Mouse (Mus musculus): ENCODE results near the gene Ssr1. TPM values are rescaled to one million over a fixed set of nuclear protein-coding genes. Genes with fewer than 3 reads are reported as not detected.
A peak's percentile ranks its signal among the peaks of the same experiment; 100 is the strongest.

Ssr1 gene
- polyA plus RNA-seq, 1 experiment from 2014 or later, result 143 TPM

- Histone ChIP-seq H3K27me3 (replicated peaks; ENCODE audit: control insufficient read depth, insufficient read depth, low read length) (no peaks in the 10 kb centered on the region), H3K36me3 (ENCODE audit: control insufficient read depth, insufficient read depth, low read length) (peaks cover 20% of the 10 kb centered on the region), H3K27ac (ENCODE audit: low read depth, low read length) (no peak overlapping the region), H3K4me2 (peak overlapping the region; percentile 80), H3K9ac (ENCODE audit: low read depth, low read length) (peak overlapping the region; percentile 99), H3K4me3 (ENCODE audit: low read depth, low read length) (peak overlapping the region; percentile 89), H3K9me3 (ENCODE audit: control insufficient read depth, low read length) (no peaks in the 10 kb centered on the region), H3K4me1 (replicated peaks; ENCODE audit: control insufficient read depth, insufficient read depth, low read length) (no peaks in the 10 kb centered on the region; the same call in 1 of the 2 replicates)
- WGBS, result 11% methylated on average over 10 of the region's 10 CpGs
- ATAC-seq (replicated peaks; ENCODE audit: low FRiP score) (no peak), DNase-seq (ENCODE audit: low spot score) (peak; percentile 41)
These were observed 1.2 kb downstream of the Ssr1 start for GRCm38 (mm10) chr13:37992638-37993371.

GRCm38 (mm10) chr13:37989701-37990100 is 4.3 kb downstream of the Ssr1 start:
- Histone ChIP-seq H3K27ac (ENCODE audit: low read depth, low read length) (no peak overlapping the region), H3K4me3 (ENCODE audit: low read depth, low read length) (no peak overlapping the region), H3K4me1 (replicated peaks; ENCODE audit: control insufficient read depth, insufficient read depth, low read length) (no peaks in the 10 kb centered on the region; the same call in 1 of the 2 replicates), H3K9ac (ENCODE audit: low read depth, low read length) (no peak overlapping the region), H3K4me2 (no peak overlapping the region), H3K27me3 (replicated peaks; ENCODE audit: control insufficient read depth, insufficient read depth, low read length) (no peaks in the 10 kb centered on the region), H3K9me3 (ENCODE audit: control insufficient read depth, low read length) (no peaks in the 10 kb centered on the region), H3K36me3 (ENCODE audit: control insufficient read depth, insufficient read depth, low read length) (peaks cover 44% of the 10 kb centered on the region)
- DNase-seq (ENCODE audit: low spot score) (no peak), ATAC-seq (replicated peaks; ENCODE audit: low FRiP score) (no peak)
- 88% methylated on average over 8 of the region's 8 CpGs for WGBS

GRCm38 (mm10) chr13:37986166-37986565 is 7.9 kb downstream of the Ssr1 start:
- WGBS, result 93% methylated on average over 10 of the region's 10 CpGs
- DNase-seq (ENCODE audit: low spot score) (no peak), ATAC-seq (replicated peaks; ENCODE audit: low FRiP score) (no peak)
- Histone ChIP-seq H3K9me3 (ENCODE audit: control insufficient read depth, low read length) (no peaks in the 10 kb centered on the region), H3K4me3 (ENCODE audit: low read depth, low read length) (no peak overlapping the region), H3K4me2 (no peak overlapping the region), H3K9ac (ENCODE audit: low read depth, low read length) (no peak overlapping the region), H3K27ac (ENCODE audit: low read depth, low read length) (no peak overlapping the region), H3K27me3 (replicated peaks; ENCODE audit: control insufficient read depth, insufficient read depth, low read length) (no peaks in the 10 kb centered on the region), H3K4me1 (replicated peaks; ENCODE audit: control insufficient read depth, insufficient read depth, low read length) (no peaks in the 10 kb centered on the region), H3K36me3 (ENCODE audit: control insufficient read depth, insufficient read depth, low read length) (peaks cover 65% of the 10 kb centered on the region)

GRCm38 (mm10) chr13:37981063-37981462 is 13.0 kb downstream of the Ssr1 start:
- 84% methylated on average over 5 of the region's 5 CpGs for WGBS
- H3K4me3 ChIP-seq (ENCODE audit: low read depth, low read length), result no peak overlapping the region
- DNase-seq (ENCODE audit: low spot score) (no peak), ATAC-seq (replicated peaks; ENCODE audit: low FRiP score) (no peak)
- H3K27me3 ChIP-seq (replicated peaks; ENCODE audit: control insufficient read depth, insufficient read depth, low read length), result no peaks in the 10 kb centered on the region
- H3K27ac ChIP-seq (ENCODE audit: low read depth, low read length), result no peak overlapping the region
- H3K4me2 ChIP-seq, result no peak overlapping the region
- H3K9ac ChIP-seq (ENCODE audit: low read depth, low read length), result no peak overlapping the region
- H3K36me3 ChIP-seq (ENCODE audit: control insufficient read depth, insufficient read depth, low read length), result peaks cover 52% of the 10 kb centered on the region
- H3K9me3 ChIP-seq (ENCODE audit: control insufficient read depth, low read length), result no peaks in the 10 kb centered on the region
- H3K4me1 ChIP-seq (replicated peaks; ENCODE audit: control insufficient read depth, insufficient read depth, low read length), result no peaks in the 10 kb centered on the region

- 91% methylated on average over 10 of the region's 10 CpGs for WGBS
These were observed 13.7 kb downstream of the Ssr1 start for GRCm38 (mm10) chr13:37980346-37980745.

GRCm38 (mm10) chr13:37979506-37979905 is 14.5 kb downstream of the Ssr1 start:
- H3K4me1 ChIP-seq (replicated peaks; ENCODE audit: control insufficient read depth, insufficient read depth, low read length), result no peaks in the 10 kb centered on the region
- no peak overlapping the region for H3K9ac ChIP-seq (ENCODE audit: low read depth, low read length)
- H3K27me3 ChIP-seq (replicated peaks; ENCODE audit: control insufficient read depth, insufficient read depth, low read length), result no peaks in the 10 kb centered on the region
- DNase-seq (ENCODE audit: low spot score), result no peak
- no peaks in the 10 kb centered on the region for H3K9me3 ChIP-seq (ENCODE audit: control insufficient read depth, low read length)
- ATAC-seq (replicated peaks; ENCODE audit: low FRiP score), result no peak
- peaks cover 45% of the 10 kb centered on the region for H3K36me3 ChIP-seq (ENCODE audit: control insufficient read depth, insufficient read depth, low read length)
- H3K4me3 ChIP-seq (ENCODE audit: low read depth, low read length), result no peak overlapping the region
- H3K4me2 ChIP-seq, result no peak overlapping the region
- no peak overlapping the region for H3K27ac ChIP-seq (ENCODE audit: low read depth, low read length)
- 92% methylated on average over 12 of the region's 12 CpGs for WGBS

More at GRCm38 (mm10) chr13:37980346-37980745, 13.7 kb downstream of the Ssr1 start:
- ATAC-seq (replicated peaks; ENCODE audit: low FRiP score) (no peak), DNase-seq (ENCODE audit: low spot score) (no peak)
- Histone ChIP-seq H3K27me3 (replicated peaks; ENCODE audit: control insufficient read depth, insufficient read depth, low read length) (no peaks in the 10 kb centered on the region), H3K4me3 (ENCODE audit: low read depth, low read length) (no peak overlapping the region), H3K36me3 (ENCODE audit: control insufficient read depth, insufficient read depth, low read length) (peaks cover 49% of the 10 kb centered on the region), H3K9me3 (ENCODE audit: control insufficient read depth, low read length) (no peaks in the 10 kb centered on the region), H3K9ac (ENCODE audit: low read depth, low read length) (no peak overlapping the region), H3K4me1 (replicated peaks; ENCODE audit: control insufficient read depth, insufficient read depth, low read length) (no peaks in the 10 kb centered on the region), H3K4me2 (no peak overlapping the region), H3K27ac (ENCODE audit: low read depth, low read length) (no peak overlapping the region)

GRCm38 (mm10) chr13:37974731-37975130 is 19.3 kb downstream of the Ssr1 start:
- Histone ChIP-seq H3K27ac (ENCODE audit: low read depth, low read length) (no peak overlapping the region), H3K27me3 (replicated peaks; ENCODE audit: control insufficient read depth, insufficient read depth, low read length) (no peaks in the 10 kb centered on the region), H3K36me3 (ENCODE audit: control insufficient read depth, insufficient read depth, low read length) (peaks cover 21% of the 10 kb centered on the region), H3K4me3 (ENCODE audit: low read depth, low read length) (no peak overlapping the region), H3K4me2 (no peak overlapping the region), H3K9me3 (ENCODE audit: control insufficient read depth, low read length) (no peaks in the 10 kb centered on the region), H3K9ac (ENCODE audit: low read depth, low read length) (no peak overlapping the region), H3K4me1 (replicated peaks; ENCODE audit: control insufficient read depth, insufficient read depth, low read length) (no peaks in the 10 kb centered on the region; the same call in 1 of the 2 replicates)
- WGBS, result 86% methylated on average over 5 of the region's 5 CpGs
- DNase-seq (ENCODE audit: low spot score) (no peak), ATAC-seq (replicated peaks; ENCODE audit: low FRiP score) (no peak)

- Histone ChIP-seq H3K4me2 (no peak overlapping the region), H3K4me1 (replicated peaks; ENCODE audit: control insufficient read depth, insufficient read depth, low read length) (peaks cover 2% of the 10 kb centered on the region), H3K9me3 (ENCODE audit: control insufficient read depth, low read length) (no peaks in the 10 kb centered on the region), H3K9ac (ENCODE audit: low read depth, low read length) (no peak overlapping the region), H3K4me3 (ENCODE audit: low read depth, low read length) (no peak overlapping the region), H3K27ac (ENCODE audit: low read depth, low read length) (no peak overlapping the region), H3K27me3 (replicated peaks; ENCODE audit: control insufficient read depth, insufficient read depth, low read length) (no peaks in the 10 kb centered on the region), H3K36me3 (ENCODE audit: control insufficient read depth, insufficient read depth, low read length) (peaks cover 16% of the 10 kb centered on the region)
- DNase-seq (ENCODE audit: low spot score) (no peak), ATAC-seq (replicated peaks; ENCODE audit: low FRiP score) (no peak)
- 84% methylated on average over 6 of the region's 6 CpGs for WGBS
These were observed 20.0 kb downstream of the Ssr1 start for GRCm38 (mm10) chr13:37974036-37974435.

GRCm38 (mm10) chr13:37970887-37971530 is 23.0 kb downstream of the Ssr1 start:
- ATAC-seq (replicated peaks; ENCODE audit: low FRiP score), result no peak
- Histone ChIP-seq H3K9ac (ENCODE audit: low read depth, low read length) (no peak overlapping the region), H3K27ac (ENCODE audit: low read depth, low read length) (no peak overlapping the region), H3K9me3 (ENCODE audit: control insufficient read depth, low read length) (no peaks in the 10 kb centered on the region), H3K4me1 (replicated peaks; ENCODE audit: control insufficient read depth, insufficient read depth, low read length) (peaks cover 14% of the 10 kb centered on the region), H3K4me2 (no peak overlapping the region), H3K4me3 (ENCODE audit: low read depth, low read length) (no peak overlapping the region), H3K27me3 (replicated peaks; ENCODE audit: control insufficient read depth, insufficient read depth, low read length) (no peaks in the 10 kb centered on the region), H3K36me3 (ENCODE audit: control insufficient read depth, insufficient read depth, low read length) (peaks cover 1% of the 10 kb centered on the region)
- DNase-seq (ENCODE audit: low spot score), result no peak
- WGBS, result 79% methylated on average over 11 of the region's 11 CpGs
